Mouse (Mus musculus): ENCODE results near the gene Lrmda. TPM values are rescaled to one million over a fixed set of nuclear protein-coding genes. Genes with fewer than 3 reads are reported as not detected.
A peak's percentile ranks its signal among the peaks of the same experiment; 100 is the strongest.

Gene Lrmda
- polyA plus RNA-seq, 1 experiment from 2014 or later = 0.80 TPM

- no peak overlapping the region for H3K9ac ChIP-seq (ENCODE audit: low read depth, low read length)
- H3K4me3 ChIP-seq (ENCODE audit: low read length) = no peak overlapping the region
- H3K27ac ChIP-seq (ENCODE audit: low read depth, low read length) = no peak overlapping the region
- no peak overlapping the region for H3K4me2 ChIP-seq (ENCODE audit: low read length)
- ATAC-seq = no peak
- H3K36me3 ChIP-seq (ENCODE audit: control insufficient read depth, insufficient read depth, low read length) = no peaks in the 10 kb centered on the region
- H3K4me1 ChIP-seq (ENCODE audit: control insufficient read depth, insufficient read depth, low read depth, low read length) = peaks cover 2% of the 10 kb centered on the region; the same call in 1 of the 2 replicates
- H3K27me3 ChIP-seq (replicated peaks; ENCODE audit: control insufficient read depth, insufficient read depth, low read length) = no peaks in the 10 kb centered on the region
- WGBS = 38% methylated on average over 4 of the region's 4 CpGs
- no peaks in the 10 kb centered on the region for H3K9me3 ChIP-seq (ENCODE audit: control insufficient read depth, low read length)
Observed at GRCm38 (mm10) chr14:22471041-22471440, 451.5 kb downstream of the Lrmda start.

- no peak overlapping the region for H3K4me3 ChIP-seq (ENCODE audit: low read length)
- H3K27ac ChIP-seq (ENCODE audit: low read depth, low read length) = no peak overlapping the region
- H3K36me3 ChIP-seq (ENCODE audit: control insufficient read depth, insufficient read depth, low read length) = no peaks in the 10 kb centered on the region
- 65% methylated on average over 7 of the region's 7 CpGs for WGBS
- no peak overlapping the region for H3K4me2 ChIP-seq (ENCODE audit: low read length)
- no peak for ATAC-seq
- peaks cover 2% of the 10 kb centered on the region; the same call in 1 of the 2 replicates for H3K4me1 ChIP-seq (ENCODE audit: control insufficient read depth, insufficient read depth, low read depth, low read length)
- H3K9me3 ChIP-seq (ENCODE audit: control insufficient read depth, low read length) = 0 out of 2 replicates have a peak, but pooled peaks cover 2% of the 10 kb centered on the region
- H3K9ac ChIP-seq (ENCODE audit: low read depth, low read length) = no peak overlapping the region
- no peaks in the 10 kb centered on the region for H3K27me3 ChIP-seq (replicated peaks; ENCODE audit: control insufficient read depth, insufficient read depth, low read length)
Observed at GRCm38 (mm10) chr14:22473451-22473850, 453.9 kb downstream of the Lrmda start.

DNA sequence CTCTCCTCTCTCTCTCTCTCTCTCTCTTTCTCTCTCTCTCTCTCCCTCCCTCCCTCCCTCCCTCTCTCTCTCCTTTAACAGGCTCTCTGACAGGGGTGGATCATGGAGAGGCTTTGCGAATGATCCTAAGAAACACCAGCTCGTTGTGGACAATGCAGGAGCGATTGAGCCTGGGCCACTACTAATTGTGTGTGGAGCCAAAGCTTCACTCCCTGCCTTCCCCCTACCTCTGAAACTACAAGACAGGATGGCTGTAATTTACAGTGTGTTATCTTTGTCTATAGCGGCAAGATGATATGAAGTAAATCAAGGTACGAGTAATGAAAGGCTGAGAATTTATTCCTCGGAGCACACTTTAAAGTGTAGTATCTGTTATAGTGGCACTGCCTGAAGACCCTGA lies 454.5 kb downstream of the Lrmda start:
- Histone ChIP-seq H3K9me3 (ENCODE audit: control insufficient read depth, low read length) (0 out of 2 replicates have a peak, but pooled peaks cover 2% of the 10 kb centered on the region), H3K4me1 (ENCODE audit: control insufficient read depth, insufficient read depth, low read depth, low read length) (peaks cover 2% of the 10 kb centered on the region; the same call in 1 of the 2 replicates), H3K27ac (ENCODE audit: low read depth, low read length) (no peak overlapping the region), H3K27me3 (replicated peaks; ENCODE audit: control insufficient read depth, insufficient read depth, low read length) (no peaks in the 10 kb centered on the region), H3K36me3 (ENCODE audit: control insufficient read depth, insufficient read depth, low read length) (no peaks in the 10 kb centered on the region), H3K4me2 (ENCODE audit: low read length) (no peak overlapping the region), H3K4me3 (ENCODE audit: low read length) (no peak overlapping the region), H3K9ac (ENCODE audit: low read depth, low read length) (no peak overlapping the region)
- ATAC-seq = no peak
- 63% methylated on average over 6 of the region's 6 CpGs for WGBS

DNA sequence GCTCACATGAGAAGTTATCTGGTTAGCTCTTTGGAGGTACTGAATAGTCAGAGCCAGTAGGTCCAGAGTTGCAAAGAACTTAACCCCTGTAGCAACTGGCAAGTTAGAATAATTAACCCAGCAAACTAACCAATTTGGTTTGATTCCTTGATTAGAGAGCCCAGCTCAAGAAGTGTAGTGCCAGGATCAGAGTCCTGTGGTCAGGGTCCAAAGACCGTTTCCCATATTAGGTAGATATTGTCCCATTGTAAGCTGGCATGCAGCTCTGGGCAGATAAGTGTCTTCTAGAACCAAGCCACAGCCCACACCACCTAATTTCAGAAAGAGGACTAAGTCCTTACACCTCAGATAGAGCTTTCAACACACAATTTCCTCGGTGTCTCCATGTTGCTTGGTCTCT lies 473.8 kb downstream of the Lrmda start:
- H3K4me2 ChIP-seq (ENCODE audit: low read length) = no peak overlapping the region
- H3K27me3 ChIP-seq (replicated peaks; ENCODE audit: control insufficient read depth, insufficient read depth, low read length) = no peaks in the 10 kb centered on the region
- peaks cover 2% of the 10 kb centered on the region; the same call in 1 of the 2 replicates for H3K4me1 ChIP-seq (ENCODE audit: control insufficient read depth, insufficient read depth, low read depth, low read length)
- WGBS = 96% methylated on average over 2 of the region's 2 CpGs
- H3K27ac ChIP-seq (ENCODE audit: low read depth, low read length) = no peak overlapping the region
- H3K36me3 ChIP-seq (ENCODE audit: control insufficient read depth, insufficient read depth, low read length) = no peaks in the 10 kb centered on the region
- no peak for ATAC-seq
- H3K9ac ChIP-seq (ENCODE audit: low read depth, low read length) = no peak overlapping the region
- H3K9me3 ChIP-seq (ENCODE audit: control insufficient read depth, low read length) = no peaks in the 10 kb centered on the region
- H3K4me3 ChIP-seq (ENCODE audit: low read length) = no peak overlapping the region

DNA sequence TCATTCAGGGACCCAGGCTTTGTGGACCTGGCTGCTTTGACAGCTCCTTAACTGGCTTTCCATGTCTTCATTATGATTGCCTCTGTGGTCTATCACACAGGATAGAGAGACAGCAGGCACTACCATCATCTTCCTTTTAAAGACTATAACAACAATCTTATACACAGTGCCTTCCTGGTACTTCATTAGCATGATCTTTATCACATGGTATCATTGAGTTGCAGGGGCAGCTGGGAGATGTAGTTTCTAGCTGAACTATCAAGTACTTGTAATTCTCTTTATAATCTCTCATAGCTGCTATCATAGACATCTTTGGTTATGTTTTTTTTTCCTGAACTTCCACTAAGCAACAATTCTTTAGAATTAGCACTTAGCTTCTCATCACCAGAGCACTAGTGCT lies 474.8 kb downstream of the Lrmda start:
- ATAC-seq = 0 out of 2 replicates have a peak, but pooled peaks have one; percentile 37
- Histone ChIP-seq H3K4me1 (ENCODE audit: control insufficient read depth, insufficient read depth, low read depth, low read length) (peaks cover 2% of the 10 kb centered on the region; the same call in 1 of the 2 replicates), H3K9ac (ENCODE audit: low read depth, low read length) (no peak overlapping the region), H3K4me2 (ENCODE audit: low read length) (no peak overlapping the region), H3K9me3 (ENCODE audit: control insufficient read depth, low read length) (no peaks in the 10 kb centered on the region), H3K27me3 (replicated peaks; ENCODE audit: control insufficient read depth, insufficient read depth, low read length) (no peaks in the 10 kb centered on the region), H3K36me3 (ENCODE audit: control insufficient read depth, insufficient read depth, low read length) (no peaks in the 10 kb centered on the region), H3K4me3 (ENCODE audit: low read length) (no peak overlapping the region), H3K27ac (ENCODE audit: low read depth, low read length) (no peak overlapping the region)

- Histone ChIP-seq H3K36me3 (ENCODE audit: control insufficient read depth, insufficient read depth, low read length) (no peaks in the 10 kb centered on the region), H3K4me1 (ENCODE audit: control insufficient read depth, insufficient read depth, low read depth, low read length) (peaks cover 2% of the 10 kb centered on the region; the same call in 1 of the 2 replicates), H3K27ac (ENCODE audit: low read depth, low read length) (peak overlapping the region; percentile 47; the same call in 1 of the 2 replicates), H3K9me3 (ENCODE audit: control insufficient read depth, low read length) (no peaks in the 10 kb centered on the region), H3K4me3 (ENCODE audit: low read length) (no peak overlapping the region), H3K9ac (ENCODE audit: low read depth, low read length) (no peak overlapping the region), H3K27me3 (replicated peaks; ENCODE audit: control insufficient read depth, insufficient read depth, low read length) (no peaks in the 10 kb centered on the region), H3K4me2 (ENCODE audit: low read length) (no peak overlapping the region)
- ATAC-seq = peak; percentile 61
- WGBS = 14% methylated on average over 10 of the region's 10 CpGs
Observed at GRCm38 (mm10) chr14:22494866-22495265, 475.4 kb downstream of the Lrmda start.

GRCm38 (mm10) chr14:22495286-22495685 lies 475.8 kb downstream of the Lrmda start:
- Histone ChIP-seq H3K4me3 (ENCODE audit: low read length) (no peak overlapping the region), H3K9me3 (ENCODE audit: control insufficient read depth, low read length) (no peaks in the 10 kb centered on the region), H3K4me2 (ENCODE audit: low read length) (no peak overlapping the region), H3K9ac (ENCODE audit: low read depth, low read length) (no peak overlapping the region), H3K27me3 (replicated peaks; ENCODE audit: control insufficient read depth, insufficient read depth, low read length) (no peaks in the 10 kb centered on the region), H3K36me3 (ENCODE audit: control insufficient read depth, insufficient read depth, low read length) (no peaks in the 10 kb centered on the region), H3K4me1 (ENCODE audit: control insufficient read depth, insufficient read depth, low read depth, low read length) (peaks cover 2% of the 10 kb centered on the region; the same call in 1 of the 2 replicates), H3K27ac (ENCODE audit: low read depth, low read length) (no peak overlapping the region)
- ATAC-seq = peak; percentile 73
- WGBS = 25% methylated on average over 8 of the region's 8 CpGs

- H3K4me2 ChIP-seq (ENCODE audit: low read length) = no peak overlapping the region
- no peak overlapping the region for H3K4me3 ChIP-seq (ENCODE audit: low read length)
- H3K36me3 ChIP-seq (ENCODE audit: control insufficient read depth, insufficient read depth, low read length) = no peaks in the 10 kb centered on the region
- peaks cover 2% of the 10 kb centered on the region; the same call in 1 of the 2 replicates for H3K4me1 ChIP-seq (ENCODE audit: control insufficient read depth, insufficient read depth, low read depth, low read length)
- ATAC-seq = no peak
- no peaks in the 10 kb centered on the region for H3K27me3 ChIP-seq (replicated peaks; ENCODE audit: control insufficient read depth, insufficient read depth, low read length)
- H3K27ac ChIP-seq (ENCODE audit: low read depth, low read length) = no peak overlapping the region
- H3K9ac ChIP-seq (ENCODE audit: low read depth, low read length) = no peak overlapping the region
- H3K9me3 ChIP-seq (ENCODE audit: control insufficient read depth, low read length) = no peaks in the 10 kb centered on the region
- WGBS = 82% methylated on average over 4 of the region's 4 CpGs
Observed at GRCm38 (mm10) chr14:22497636-22498131, 478.2 kb downstream of the Lrmda start.

- Histone ChIP-seq H3K9me3 (ENCODE audit: control insufficient read depth, low read length) (no peaks in the 10 kb centered on the region), H3K4me3 (ENCODE audit: low read length) (no peak overlapping the region), H3K4me2 (ENCODE audit: low read length) (no peak overlapping the region), H3K36me3 (ENCODE audit: control insufficient read depth, insufficient read depth, low read length) (no peaks in the 10 kb centered on the region), H3K4me1 (ENCODE audit: control insufficient read depth, insufficient read depth, low read depth, low read length) (peaks cover 6% of the 10 kb centered on the region; the same call in 1 of the 2 replicates), H3K27ac (ENCODE audit: low read depth, low read length) (no peak overlapping the region), H3K9ac (ENCODE audit: low read depth, low read length) (no peak overlapping the region), H3K27me3 (replicated peaks; ENCODE audit: control insufficient read depth, insufficient read depth, low read length) (no peaks in the 10 kb centered on the region)
- WGBS = 75% methylated on average over 6 of the region's 6 CpGs
- ATAC-seq = no peak
Observed at GRCm38 (mm10) chr14:22509747-22510530, 490.4 kb downstream of the Lrmda start.
